Mouse (Mus musculus) left cerebral cortex, adult 8-10 months (tissue): ENCODE results near the gene Cdk20. TPM values are rescaled to one million over a fixed set of nuclear protein-coding genes. Genes with fewer than 3 reads are reported as not detected.
"Not testable (repeated sequence)": the region's sequence is repeated elsewhere in the genome, so short reads cannot be mapped to it uniquely, and the experiment has no call there.

Source experiments
- DNase-seq, 2 experiments: peaks; one replicate each; pipeline ENCODE4 v3.0.0; 2022; ENCODE audit warnings: low spot score in 2 of 2
- total RNA-seq, 4 experiments: library from RNA; stranded (reverse); gene quantifications; 2 replicates each; pipeline ENCODE4 v1.2.4; 2022

Cdk20 gene
- total RNA-seq, 4 experiments from 2014 or later, result 10.1 to 15.2 (median 10.6) TPM

GRCm38 (mm10) chr13:64421952-64422606 is 10.0 kb upstream of the Cdk20 start:
- DNase-seq, result no peak

GRCm38 (mm10) chr13:64422607-64422957 is 9.5 kb upstream of the Cdk20 start:
- no peak for DNase-seq

GRCm38 (mm10) chr13:64424347-64424746 is 7.8 kb upstream of the Cdk20 start:
- DNase-seq, result no peak

GRCm38 (mm10) chr13:64425280-64425679 is 6.8 kb upstream of the Cdk20 start:
- no peak for DNase-seq

- DNase-seq, result no peak
These were observed 2.8 kb upstream of the Cdk20 start for GRCm38 (mm10) chr13:64429328-64429727.

GRCm38 (mm10) chr13:64437801-64438200 is 5.7 kb downstream of the Cdk20 start:
- DNase-seq, result no peak

DNA sequence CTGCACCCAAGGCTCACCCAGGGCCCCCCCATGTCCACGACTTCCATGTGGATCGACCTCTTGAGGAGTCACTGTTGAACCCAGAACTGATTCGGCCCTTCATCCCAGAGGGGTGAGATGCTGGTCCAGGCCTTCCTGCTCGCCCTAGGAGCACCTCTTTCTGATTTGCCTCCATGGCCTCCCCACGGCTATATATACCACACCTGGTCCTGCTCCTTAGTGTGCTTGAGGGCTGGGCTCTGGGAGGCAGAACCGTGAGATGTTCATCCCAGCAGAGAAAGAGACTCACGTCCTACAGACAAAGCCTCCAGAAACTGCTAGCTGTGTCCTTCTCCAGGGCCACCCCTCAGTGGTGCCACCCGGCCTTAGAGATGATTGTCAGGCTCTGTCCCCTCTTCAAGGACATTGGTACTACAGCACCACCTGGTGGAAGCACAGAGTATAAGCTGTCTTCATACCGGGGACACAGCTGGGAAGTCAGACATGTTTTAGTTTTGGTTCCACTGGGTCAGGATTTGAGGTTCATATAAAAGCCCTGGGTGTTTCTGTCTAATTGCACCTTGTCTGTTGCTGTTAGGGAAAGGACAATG is 6.8 kb downstream of the Cdk20 start:
- peak in 1 of 2 experiments; percentile 44 for DNase-seq

GRCm38 (mm10) chr13:64439471-64439870 is 7.4 kb downstream of the Cdk20 start:
- DNase-seq, result no peak

DNA sequence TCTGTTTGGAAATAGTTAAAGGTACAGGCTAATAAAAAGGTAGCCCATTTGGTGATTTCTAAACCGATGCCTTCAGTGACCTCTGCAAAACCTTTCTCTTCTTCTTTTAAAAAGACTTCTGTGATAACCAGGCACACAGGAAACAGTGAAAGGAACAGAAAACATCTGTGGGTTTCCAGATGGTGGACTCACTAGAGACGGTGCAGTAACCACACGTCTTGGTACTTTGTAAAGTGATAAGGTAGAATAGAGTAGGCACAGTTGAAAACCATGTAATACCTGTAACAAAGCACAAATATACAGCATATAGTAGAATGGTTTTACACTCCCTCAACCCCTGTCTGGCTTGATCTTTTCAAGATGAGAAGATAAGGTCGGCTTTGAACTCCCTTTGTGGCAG is 8.5 kb downstream of the Cdk20 start:
- no peak for DNase-seq

DNA sequence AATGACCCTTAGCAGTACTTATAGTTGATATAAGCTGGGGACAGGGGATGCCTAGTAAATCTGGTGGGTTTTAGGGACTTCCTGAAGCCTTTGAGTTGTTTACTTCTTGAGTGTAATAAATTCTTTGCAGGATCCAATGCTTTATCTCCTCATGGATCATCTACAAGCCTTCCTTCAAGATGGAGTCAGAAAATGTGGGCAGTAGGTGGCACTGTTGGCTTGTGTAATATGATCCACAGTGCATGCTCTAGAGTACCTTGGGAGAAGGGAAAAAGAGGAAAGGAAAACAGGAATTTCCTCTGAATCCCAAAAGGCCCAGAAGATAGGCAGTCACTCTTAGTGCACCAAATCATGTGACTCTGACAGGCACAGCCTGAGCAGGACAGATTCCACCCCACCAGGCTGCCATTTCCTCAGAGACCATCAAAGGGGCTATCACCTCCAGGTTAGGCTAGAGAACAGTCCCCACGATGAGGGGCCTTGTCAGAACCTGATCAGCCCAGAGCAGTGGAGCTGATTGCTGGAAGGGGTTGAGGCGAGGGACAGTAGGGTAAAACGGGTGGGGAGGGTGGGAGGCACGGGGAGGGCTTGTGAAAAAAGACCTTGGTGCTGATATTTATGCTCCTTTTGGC is 11.3 kb downstream of the Cdk20 start:
- peak in 1 of 2 experiments; percentile 55 for DNase-seq

GRCm38 (mm10) chr13:64445254-64445920 is 13.3 kb downstream of the Cdk20 start:
- no peak for DNase-seq

- DNase-seq, result no peak
These were observed 15.8 kb downstream of the Cdk20 start for GRCm38 (mm10) chr13:64447947-64448346.

- DNase-seq, result no peak
These were observed 16.6 kb downstream of the Cdk20 start for GRCm38 (mm10) chr13:64448729-64449128.

DNA sequence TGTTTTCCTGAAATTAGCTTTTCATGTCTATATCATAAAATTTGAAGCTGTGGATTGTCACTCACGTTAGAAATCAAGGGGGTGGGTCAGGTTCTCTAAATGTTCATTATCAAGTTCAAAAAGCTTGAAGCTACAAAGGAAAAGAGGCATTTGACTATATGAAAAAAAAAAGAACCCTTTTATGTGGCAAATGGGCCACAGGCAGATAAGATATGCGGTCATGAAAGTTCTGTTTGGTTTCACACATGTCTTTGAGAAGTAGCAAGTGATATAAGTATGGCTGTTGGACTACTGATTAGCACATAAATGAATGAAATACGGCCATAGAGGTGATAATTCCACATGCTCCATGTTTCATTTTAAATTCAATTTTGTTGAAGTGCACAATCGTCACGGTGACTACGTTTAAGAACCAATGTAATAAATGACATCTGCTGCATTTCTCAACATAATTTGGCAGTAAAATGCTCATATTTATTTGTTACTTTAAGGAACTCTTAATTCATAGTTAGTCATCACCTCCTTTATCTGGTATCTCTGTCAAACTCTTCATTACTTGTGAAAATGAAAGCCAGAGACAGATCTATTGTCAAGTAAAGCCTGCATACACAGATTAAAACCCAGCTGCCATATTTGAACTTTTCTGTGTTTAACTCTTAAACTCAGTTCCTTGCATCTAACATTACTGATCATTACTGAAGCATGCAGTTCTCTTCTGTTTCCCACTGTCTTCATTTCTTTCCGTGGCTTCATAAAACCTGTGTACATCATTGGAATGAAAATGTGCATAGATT is 18.1 kb downstream of the Cdk20 start:
- DNase-seq, result no peak

DNA sequence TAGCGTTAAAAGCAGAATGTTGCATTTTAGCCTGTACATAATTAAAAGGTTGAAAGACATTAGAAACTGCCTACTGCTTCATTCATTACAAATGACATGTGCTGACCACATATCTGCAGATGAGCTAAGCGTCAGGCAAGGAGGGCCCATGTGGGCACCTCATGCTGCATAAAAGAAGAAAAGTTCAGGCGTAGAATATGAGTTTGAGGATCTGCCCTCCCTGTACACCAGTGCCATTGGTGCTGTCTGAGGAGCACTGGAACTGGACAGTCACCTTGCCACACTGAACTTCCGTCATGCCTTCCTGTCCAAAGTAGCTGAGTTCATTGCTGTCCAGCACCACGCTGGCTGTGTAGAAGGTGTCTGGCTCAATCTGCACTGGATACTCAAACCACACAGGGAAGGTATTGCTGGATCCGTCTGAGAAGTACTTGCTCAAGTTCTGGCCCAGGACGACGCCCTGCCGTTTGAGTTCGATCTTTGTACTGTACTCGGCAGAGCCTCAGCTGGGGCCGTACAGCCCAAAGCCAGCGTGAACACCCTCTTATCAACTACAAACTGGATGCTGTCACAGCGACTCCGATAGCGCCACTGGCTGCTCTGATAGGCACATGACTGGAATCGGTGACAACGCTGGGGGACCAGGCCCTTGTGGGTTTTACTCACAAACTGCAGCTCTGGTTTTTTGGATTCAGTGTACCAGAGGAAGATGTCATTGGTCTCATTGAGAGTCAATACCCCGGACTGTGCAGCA is 25.3 kb downstream of the Cdk20 start:
- DNase-seq, result not testable (repeated sequence)

GRCm38 (mm10) chr13:64458181-64458580 is 26.1 kb downstream of the Cdk20 start:
- DNase-seq, result no peak

- no peak for DNase-seq
These were observed 30.5 kb downstream of the Cdk20 start for GRCm38 (mm10) chr13:64462581-64462980.

DNA sequence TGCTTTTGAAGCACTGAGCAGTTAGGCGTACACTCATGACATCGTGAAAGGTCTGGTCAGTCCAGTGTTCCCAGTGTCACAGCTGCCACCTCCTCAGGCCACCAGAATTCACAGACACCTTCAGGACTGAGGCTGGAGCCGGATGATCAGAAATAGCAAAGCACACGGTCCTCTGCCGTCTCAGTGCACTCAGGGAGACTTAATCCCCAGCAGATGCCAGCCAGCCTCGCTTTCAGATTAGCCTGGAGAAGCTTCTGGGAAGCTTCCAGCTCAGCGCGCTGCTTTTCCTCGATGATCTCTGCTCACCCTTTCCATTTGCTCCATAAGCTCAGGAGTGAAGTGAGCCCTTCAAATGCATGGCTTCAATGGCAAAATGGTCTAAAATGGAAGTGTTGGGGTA is 33.1 kb downstream of the Cdk20 start:
- DNase-seq, result no peak

DNA sequence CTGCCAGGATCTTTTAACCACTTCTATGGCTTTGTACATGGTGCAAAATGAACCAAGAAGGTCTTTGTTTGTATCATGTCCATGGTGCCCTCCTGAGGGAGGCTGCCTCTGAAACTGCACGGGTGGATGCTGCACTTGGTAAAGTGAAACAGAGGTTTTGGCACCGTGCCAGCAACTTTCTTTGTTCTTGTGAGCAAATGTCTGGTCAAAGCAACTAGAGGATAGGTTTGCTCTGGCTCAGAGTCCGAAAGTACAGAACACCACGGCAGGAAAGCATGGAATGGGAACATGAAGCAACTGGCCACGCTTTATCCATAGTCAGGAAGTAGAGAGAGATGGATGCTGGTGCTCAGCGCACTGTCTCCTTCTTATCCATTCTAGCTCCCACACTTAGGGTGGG is 35.8 kb downstream of the Cdk20 start:
- DNase-seq, result no peak

GRCm38 (mm10) chr13:64477968-64478367 is 45.9 kb downstream of the Cdk20 start:
- DNase-seq, result no peak

DNA sequence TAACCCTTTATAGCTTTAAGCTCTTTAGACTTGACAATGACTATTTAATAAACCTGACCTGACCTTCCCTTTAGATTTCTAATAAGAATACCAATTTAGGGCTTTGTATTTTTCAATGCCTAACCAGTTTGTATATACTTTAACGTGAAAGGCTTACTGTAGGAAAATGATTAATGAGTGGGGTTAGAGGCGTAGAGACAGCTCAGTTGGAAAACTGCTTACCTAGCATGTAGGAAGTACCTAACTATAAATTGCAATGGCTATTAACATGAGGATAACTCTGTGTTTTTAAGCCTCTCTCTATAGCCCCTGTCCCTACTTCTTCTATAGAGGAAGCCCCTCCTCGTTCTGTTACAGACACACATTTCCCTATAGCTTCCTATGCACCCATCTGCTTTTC is 47.8 kb downstream of the Cdk20 start:
- no peak for DNase-seq
